Mouse (Mus musculus) G1E-ER4 (cell line): Measurements from ENCODE around the gene Cd93. TPM values are rescaled to one million over a fixed set of nuclear protein-coding genes. Genes with fewer than 3 reads are reported as not detected.

ENCODE experiments used
- GATA1 ChIP-seq: IDR thresholded peaks from one replicate; pipeline ENCODE4 v1.8.0; 2012; ENCODE audit warnings: low read length, inconsistent platforms
- polyA plus RNA-seq: library from polyadenylated mRNA; stranded (reverse); fragments of >175 nt; gene quantifications from 2 replicates; pipeline ENCODE4 v1.2.3, GENCODE M21; 2012

The Cd93 gene
- polyA plus RNA-seq, 1 experiment, result not detected

DNA sequence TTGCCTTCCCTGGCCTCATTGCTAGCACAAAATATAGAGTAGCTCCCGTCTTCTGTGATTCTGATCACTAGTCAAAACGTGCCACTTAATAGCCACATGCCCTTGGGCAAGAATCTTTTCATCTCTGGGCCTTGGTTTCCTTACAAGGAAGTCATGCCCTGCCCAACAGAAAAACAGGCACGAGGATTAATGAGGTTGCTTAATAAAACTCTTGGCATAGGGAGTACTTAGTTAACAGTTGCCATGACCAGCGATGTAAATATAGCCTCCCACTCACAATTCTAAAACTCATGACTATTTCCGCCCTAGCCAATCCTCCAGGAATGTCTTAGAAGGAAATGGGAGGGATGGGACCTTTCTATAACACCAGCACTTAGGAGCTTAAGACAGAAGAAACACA lies 8.1 kb upstream of the Cd93 start:
- no peak for TF ChIP-seq GATA1

DNA sequence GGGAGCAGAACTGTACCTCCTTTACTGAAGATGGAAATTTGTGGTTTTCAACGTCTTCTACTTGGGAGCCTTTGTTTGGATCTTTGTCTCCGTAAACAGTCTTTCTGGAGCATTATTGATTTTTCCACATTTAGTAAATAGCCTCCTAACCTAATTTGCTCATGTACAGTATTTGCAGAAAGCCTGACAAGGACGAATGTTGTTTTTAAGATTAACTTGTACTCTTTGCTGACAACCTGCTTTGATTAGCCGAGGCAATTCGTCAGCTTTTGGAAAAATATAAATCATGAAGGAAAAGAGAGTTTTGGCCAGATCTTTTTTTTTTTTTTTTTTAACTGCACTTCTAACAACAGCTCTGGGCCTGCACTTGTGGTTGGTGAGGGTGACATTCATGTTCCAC lies 7.3 kb upstream of the Cd93 start:
- no peak for TF ChIP-seq GATA1

DNA sequence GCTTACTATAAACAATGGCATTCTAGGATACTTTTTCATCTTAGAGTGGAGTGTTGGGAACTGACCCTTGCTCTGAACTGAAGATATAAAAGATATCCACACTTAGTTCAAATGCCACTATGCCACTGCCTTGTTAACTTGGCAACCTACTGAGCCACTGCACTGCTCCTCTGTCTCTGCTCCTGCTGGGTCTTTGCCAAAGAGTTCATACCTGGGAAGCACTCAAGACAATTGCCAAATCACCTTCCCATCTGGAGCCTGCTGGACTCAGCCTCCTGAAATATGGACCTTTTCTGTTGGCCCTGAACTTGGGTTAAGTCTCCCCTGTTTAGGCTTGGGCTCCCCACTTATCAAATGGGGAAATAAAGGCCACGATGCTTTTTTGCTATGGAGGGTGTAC lies 6.3 kb upstream of the Cd93 start:
- no peak for TF ChIP-seq GATA1

DNA sequence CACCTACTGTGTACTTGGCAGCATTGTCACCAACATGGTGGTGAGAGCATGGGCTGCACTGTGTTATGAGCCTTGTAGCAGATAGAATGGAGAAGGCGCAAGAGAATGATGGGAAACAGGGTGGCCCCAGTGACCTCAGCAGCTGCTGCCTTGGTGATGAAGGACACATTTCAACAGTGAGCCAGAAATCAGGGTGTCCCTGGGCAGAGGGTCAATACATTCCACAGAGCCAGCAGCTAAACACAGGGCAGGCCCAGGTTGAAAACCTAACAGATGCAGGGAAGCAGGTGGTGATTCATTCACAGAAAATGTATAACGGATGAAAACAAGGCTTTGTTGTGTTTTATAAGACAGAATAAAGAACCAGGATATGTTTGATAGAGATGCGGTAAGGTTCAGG lies 3.1 kb upstream of the Cd93 start:
- no peak for TF ChIP-seq GATA1

DNA sequence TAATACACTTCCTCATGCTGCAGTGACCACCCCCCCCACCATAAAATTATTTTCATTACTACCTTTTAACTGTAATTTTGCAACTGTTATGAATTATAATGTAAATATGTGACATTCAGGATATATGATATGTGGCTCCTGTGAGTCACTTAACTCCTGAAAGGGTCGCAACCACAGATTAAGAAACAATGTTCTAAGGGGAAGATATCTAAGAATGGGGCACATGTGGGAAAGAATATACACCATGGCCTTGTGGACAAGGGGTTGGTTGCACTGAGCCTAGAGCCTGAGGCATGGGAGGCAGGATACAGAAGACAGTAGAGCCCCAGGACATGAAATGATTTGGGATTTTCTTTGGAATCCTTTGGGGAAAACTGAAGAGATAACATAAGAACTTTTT lies 2.3 kb upstream of the Cd93 start:
- no peak for TF ChIP-seq GATA1

DNA sequence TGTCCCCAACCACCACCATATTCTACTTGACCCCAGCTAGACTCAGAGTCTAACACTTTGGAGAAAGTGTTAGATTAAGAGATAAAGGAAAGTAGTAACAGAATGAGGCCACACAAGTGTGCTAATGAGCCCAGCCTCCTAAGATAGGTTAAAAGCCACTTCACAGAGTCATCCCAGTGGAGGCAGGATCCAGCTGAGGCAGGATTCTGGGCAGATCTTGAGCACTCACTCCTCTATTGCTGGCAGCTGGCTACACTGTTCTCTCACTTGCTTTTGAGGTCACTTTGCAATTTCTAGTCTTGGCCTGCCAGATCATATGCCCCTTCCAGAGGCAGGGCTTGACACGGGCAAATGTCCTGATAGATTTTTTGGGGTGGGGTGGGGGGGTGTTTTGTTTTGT lies 1.1 kb upstream of the Cd93 start:
- TF ChIP-seq GATA1, result no peak

DNA sequence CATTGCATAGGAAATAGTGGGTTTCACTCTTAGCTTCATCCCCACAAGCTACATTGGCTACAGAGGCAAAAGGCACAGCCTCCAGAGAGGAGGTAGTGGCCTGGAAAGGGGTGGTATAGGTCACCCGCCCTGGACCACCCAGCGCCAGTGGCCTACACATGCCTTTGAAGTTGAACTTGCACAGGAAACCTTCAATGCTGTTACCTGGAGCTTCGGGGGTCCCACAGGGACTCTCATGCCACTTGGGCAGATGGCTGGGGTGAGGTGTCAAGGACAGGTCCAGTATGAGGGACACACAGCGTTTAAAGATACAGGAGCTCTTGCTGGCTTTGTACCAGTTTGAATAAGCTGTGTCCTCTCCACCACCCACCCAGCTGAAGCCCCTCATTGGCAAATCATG lies 653 bp downstream of the Cd93 start:
- TF ChIP-seq GATA1, result no peak

DNA sequence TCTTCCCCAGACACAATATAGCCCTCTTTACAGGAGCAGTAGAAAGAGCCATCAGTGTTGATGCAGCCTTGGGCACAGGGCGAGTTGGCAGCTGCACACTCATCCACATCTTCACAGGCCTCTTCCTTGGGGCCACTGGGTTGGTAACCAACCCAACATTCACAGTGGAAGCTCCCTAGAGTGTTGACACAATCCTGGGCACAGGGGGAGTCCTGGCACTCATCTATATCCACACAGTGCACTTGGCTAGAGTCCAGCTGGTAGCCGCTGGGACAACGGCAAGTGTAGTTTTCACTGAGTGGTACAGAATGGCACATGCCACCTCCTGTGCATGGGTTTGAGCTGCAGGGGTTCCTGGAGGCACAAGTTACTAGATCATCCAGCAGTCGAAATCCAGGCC lies 1.2 kb downstream of the Cd93 start:
- no peak for TF ChIP-seq GATA1

DNA sequence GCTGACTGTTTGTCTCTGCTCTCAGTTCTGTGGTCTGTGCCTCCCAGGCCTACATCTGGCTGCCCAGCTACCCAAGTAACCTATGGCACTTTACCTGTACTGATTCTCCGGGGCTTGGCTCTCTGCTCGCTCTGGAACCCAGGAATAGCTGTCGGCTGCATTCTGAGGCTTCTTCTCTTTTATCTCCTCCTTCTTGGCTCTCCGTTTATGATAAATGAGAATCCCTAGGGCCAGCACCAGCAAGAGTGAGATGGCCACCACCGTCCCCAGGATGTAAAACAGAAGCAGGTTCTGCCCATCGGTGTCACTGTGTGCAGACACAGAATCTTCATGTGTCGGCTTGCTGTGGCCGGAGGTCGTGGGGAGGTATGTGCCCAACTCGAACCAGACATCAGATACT lies 1.9 kb downstream of the Cd93 start:
- no peak for TF ChIP-seq GATA1

DNA sequence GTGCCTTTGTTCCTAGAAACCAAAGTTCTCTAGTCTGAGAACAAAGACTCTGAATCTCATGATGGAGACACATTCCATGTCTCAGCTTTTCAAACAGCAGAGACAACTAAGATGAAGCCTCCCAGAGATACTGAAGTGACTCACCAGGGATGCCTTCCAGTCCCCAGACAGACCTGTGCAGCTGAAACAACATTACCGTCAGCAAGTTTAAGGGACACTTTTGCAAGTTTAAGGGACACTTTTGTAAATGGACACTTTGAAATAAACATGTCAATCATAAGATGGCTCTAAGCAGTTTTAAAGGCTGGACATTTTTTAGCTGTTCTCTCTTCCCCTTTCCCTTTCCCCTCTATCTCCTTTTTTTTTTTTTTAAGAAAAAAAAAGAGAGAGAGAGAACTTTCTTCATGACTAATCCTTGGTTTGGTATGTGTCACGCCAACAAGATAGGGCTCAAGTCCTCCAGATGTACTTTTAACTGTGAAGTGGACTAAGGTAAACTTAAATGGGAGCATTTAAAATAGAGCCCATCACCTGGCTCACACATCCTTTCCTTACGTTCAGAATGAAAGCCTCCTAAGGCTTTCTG lies 3.6 kb downstream of the Cd93 start:
- TF ChIP-seq GATA1, result no peak

DNA sequence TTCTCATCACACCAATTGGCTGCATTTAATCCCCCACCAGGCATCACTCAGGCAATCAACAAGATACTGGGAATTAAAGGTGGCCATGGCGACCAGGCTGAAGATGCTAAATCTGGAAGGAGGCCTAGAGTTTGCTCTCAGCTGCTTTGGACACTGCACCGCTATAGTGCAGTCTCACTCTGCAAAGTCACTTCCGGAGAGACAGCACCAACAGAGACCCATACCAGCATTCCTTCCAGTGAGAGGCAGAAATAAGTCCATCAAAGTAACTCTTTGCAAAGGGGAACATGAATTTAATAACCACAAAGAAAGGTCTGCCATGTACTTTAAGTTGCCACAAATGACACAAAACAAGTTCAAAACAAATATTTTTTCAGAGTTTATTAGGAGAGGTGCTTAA lies 7.1 kb downstream of the Cd93 start:
- no peak for TF ChIP-seq GATA1

DNA sequence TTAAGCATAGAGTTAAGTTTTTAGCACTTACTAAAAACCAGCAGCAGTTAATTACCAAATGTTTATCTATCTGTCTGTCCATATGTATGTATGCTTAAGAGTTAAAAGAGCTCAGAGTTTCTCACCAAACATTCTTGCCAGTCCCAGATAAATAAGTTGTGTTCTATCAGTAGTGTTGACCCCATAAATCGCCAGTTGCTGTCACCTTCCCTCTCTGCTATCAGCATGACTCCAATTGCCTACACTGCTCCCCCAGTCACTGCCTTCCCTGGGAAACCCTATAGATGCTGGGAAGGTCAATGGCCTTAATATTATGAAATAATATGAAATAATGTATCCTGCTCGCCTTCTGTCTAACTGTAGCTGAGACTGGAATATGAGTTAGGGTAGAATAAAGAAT lies 11.0 kb downstream of the Cd93 start:
- no peak for TF ChIP-seq GATA1

DNA sequence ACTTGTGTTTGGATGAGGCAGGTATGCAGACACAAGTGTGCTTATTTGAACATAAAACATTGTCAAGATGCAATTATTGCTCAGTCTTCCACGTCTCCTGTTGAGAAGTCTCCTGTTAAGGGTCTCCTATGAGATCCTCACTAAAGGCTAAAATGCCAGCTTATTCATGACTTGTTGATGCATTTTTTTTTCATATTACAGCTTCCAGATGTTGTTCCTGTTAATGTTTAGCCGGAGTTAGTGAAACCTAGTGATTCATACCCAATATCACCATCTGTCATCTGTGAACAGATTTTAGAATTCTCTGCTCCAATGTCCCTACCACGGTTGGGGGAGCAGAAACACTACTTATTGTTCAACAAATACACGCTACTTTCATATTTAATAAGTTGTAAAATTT lies 12.4 kb downstream of the Cd93 start:
- no peak for TF ChIP-seq GATA1

DNA sequence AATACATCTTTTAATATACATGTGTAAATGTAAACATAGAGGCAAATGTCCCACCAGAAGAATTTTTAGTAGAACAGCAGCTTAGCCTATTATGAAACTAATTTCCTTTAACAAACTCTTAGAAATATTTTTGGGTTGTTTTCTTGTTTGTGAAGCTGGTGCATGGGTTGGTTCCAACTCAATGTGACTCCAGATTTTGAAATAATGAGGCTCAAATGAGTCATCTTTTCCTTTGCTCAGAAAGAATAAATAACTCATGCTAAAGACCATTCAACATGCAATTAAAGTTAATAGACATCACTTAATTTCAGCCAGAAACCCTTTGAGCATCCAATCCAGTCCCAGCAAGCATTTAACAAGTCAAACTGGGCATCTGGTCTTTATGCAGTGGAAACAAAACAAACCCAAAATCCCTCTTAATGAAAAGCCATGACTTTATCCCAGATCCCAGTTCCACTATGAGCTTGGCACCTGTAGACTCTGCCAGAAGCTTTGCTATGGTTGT lies 14.3 kb downstream of the Cd93 start:
- no peak for TF ChIP-seq GATA1

DNA sequence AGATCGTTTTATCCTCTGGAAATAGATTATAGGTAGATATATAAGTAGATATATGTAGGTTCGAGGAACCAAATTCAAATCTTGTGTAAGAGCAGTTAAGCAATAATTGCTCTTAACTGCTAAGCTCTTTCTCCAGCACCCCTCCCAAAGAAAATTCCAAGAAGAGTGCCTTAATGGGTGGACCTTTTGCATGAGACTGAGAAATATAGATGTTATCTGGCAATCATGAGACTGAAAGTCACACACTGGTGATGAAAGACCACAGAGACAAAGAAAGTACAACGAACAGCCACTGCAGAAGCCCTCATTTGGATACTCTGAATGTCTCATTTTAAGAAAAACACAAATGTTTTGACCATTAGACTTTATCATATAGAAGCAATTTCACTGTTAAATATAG lies 14.8 kb downstream of the Cd93 start:
- no peak for TF ChIP-seq GATA1

DNA sequence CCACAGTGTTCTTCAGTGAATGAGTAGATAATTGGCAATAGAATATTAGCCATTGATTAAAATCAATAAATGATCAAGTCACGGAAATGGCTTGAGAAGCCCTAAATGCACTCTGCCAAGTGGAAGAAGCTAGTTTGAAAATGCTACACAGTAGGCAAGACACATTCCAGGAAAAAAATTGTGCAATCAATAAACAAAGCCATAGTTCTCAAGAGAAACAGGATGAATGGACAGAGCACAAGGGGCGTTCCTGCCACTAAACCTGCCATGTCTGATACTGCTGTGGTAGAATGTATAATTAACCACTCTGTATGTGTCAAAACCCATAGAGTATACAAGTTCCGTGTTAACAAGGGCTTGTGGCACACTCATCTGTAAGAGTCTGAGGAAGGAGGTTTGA lies 15.8 kb downstream of the Cd93 start:
- no peak for TF ChIP-seq GATA1

DNA sequence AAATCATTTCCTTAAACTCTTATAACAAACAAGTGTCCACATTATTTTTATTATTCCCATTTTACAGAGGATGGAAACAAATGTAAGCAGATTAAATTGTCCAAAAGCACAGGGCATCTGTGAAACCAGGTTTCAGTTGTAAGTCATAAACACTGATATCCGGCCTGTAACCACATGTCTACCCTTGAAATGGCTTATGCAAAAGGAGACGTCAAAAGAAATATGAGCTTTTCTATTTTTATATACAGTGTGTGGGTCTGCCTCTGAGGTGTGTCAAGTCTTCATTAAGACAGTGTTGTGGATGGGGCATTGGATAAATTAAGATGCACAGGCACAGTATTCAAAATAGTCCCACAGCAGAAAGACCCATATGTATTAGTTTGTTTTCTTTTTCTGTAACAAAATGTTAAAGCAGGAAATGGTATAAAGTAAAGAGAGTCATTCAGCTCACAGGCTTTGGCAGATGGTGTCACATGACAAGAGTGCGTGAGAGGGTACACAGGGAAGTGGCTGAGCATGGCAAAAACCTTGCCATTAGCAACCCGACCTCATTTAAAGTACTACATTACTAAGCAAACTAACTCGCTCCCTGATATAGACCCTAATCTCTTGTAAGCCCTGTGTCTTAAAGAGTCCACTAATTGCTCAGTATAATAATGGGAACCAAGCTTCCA lies 17.5 kb downstream of the Cd93 start:
- no peak for TF ChIP-seq GATA1

DNA sequence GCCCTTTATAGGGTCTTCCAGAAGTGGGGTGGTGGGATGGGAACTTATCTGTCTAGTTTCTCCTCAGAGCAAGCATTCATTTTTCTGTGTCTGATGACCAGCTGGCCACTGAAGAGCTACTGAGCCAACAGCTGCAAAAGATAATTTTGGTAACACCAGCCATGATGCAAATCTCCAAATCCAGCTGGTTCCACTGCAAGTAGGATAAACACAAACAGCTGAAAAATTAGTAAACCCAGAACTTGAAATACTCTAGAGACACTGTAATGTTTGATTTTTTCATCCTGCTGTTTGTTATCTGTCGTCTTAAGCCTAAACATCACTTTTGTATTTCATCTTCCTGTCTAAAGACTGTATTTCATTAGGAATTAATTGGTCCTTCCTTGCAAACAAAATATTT lies 21.7 kb downstream of the Cd93 start:
- no peak for TF ChIP-seq GATA1

DNA sequence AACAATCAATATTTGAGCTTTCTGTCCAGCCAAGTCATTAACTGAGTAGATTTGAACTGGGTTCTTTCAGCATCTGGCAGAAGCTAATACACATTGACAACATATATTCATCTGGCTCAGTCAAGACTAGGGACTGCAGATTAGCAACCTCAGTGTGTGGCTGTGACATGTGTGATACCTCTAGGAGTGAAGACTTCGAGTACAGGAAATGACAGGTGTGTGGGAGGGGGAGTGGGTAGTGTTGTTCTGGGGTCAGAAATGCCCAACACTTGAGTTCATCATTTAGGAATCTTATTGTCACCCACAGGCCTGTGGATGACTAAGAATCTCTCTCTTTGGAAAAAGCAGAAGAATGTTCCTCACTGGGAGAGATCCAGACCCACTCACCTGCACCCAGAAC lies 22.3 kb downstream of the Cd93 start:
- no peak for TF ChIP-seq GATA1
